Mouse (Mus musculus) heart, adult 2 months (tissue): ENCODE results near the gene Batf2. TPM values are rescaled to one million over a fixed set of nuclear protein-coding genes. Genes with fewer than 3 reads are reported as not detected.

ENCODE experiments used
- DNase-seq, 2 experiments: peaks; one replicate each; pipeline ENCODE4 v3.0.0; 2021
- H3K27ac ChIP-seq: fragments of 200-600 bp; 2 replicates; pipeline ENCODE4 v1.8.1; 2022
- H3K27me3 ChIP-seq: fragments of 200-500 bp; 2 replicates; pipeline ENCODE4 v1.6.1; 2012; ENCODE audit warnings: mild to moderate bottlenecking, low read length, inconsistent platforms, mixed read lengths; ENCODE audit not compliant: control insufficient read depth, insufficient read depth
- H3K36me3 ChIP-seq: fragments of 200-500 bp; 2 replicates; pipeline ENCODE4 v1.6.1; 2012; ENCODE audit warnings: low read length, inconsistent platforms; ENCODE audit not compliant: control insufficient read depth, insufficient read depth
- H3K4me1 ChIP-seq: fragments of 200-500 bp; 2 replicates; pipeline ENCODE4 v1.6.1; 2011; ENCODE audit warnings: low read length; ENCODE audit not compliant: control insufficient read depth, insufficient read depth
- H3K4me3 ChIP-seq: fragments of 200-600 bp; 2 replicates; pipeline ENCODE4 v1.8.1; 2022
- H3K79me2 ChIP-seq: fragments of 200-500 bp; replicated peaks from 2 replicates; pipeline ENCODE4 v1.6.1; 2012; ENCODE audit warnings: mild to moderate bottlenecking, inconsistent platforms, low read length, moderate library complexity, mixed read lengths; ENCODE audit not compliant: control insufficient read depth, insufficient read depth
- H3K9ac ChIP-seq: fragments of 200-500 bp; 2 replicates; pipeline ENCODE4 v1.6.1; 2012; ENCODE audit warnings: low read depth, mild to moderate bottlenecking, control low read depth, inconsistent platforms, low read length, mixed read lengths
- CTCF ChIP-seq: fragments of 200-600 bp; IDR thresholded peaks from 2 replicates; pipeline ENCODE4 v1.8.1; 2022; ENCODE audit warnings: antibody characterized with exemption, mild to moderate bottlenecking, moderate library complexity
- EP300 ChIP-seq: fragments of 200-500 bp; IDR thresholded peaks from 2 replicates; pipeline ENCODE4 v1.6.1; 2011; ENCODE audit warnings: low read depth, low read length, control low read depth; ENCODE audit not compliant: insufficient read depth
- POLR2A ChIP-seq: fragments of 200-500 bp; IDR thresholded peaks from 2 replicates; pipeline ENCODE4 v1.6.1; 2011; ENCODE audit warnings: mild to moderate bottlenecking, low read depth, low read length, control low read depth; ENCODE audit not compliant: insufficient read depth
- WGBS: fragments of 180-500 bp; shearing (Covaris S2); methylation state at CpG from one replicate; pipeline ENCODE4 v1.1.7; 2018; 5-methylcytosine and 5-hydroxymethylcytosine counted together
- intact Hi-C: fragments of 180-260 bp; cut with DNase I; formaldehyde crosslinking; loops from one replicate; pipeline ENCODE4 v1.15.1; 2025
- polyA plus RNA-seq: library from polyadenylated mRNA; depleted of rRNA; stranded (reverse); fragments of >200 nt; gene quantifications from 2 replicates; pipeline ENCODE4 v1.2.3, GENCODE M21; 2012
- total RNA-seq, 2 experiments: library from RNA; stranded (reverse); gene quantifications; 2 replicates each; pipeline ENCODE4 v1.2.3; 2021

Gene Batf2
- total and polyA plus RNA-seq, 3 experiments = 0.98 to 3.2 (median 1.6) TPM

- intact Hi-C loops = no loop called here
- Histone ChIP-seq H3K9ac (peak overlapping the region; percentile 33), H3K27ac (peak overlapping the region; percentile 52), H3K4me3 (peak overlapping the region; percentile 36), H3K79me2 (no peaks in the 10 kb centered on the region), H3K27me3 (no peaks in the 10 kb centered on the region), H3K36me3 (no peaks in the 10 kb centered on the region), H3K4me1 (peaks cover 1% of the 10 kb centered on the region; the same call in 1 of the 2 replicates)
- 40% methylated on average over 10 of the region's 10 CpGs for WGBS
- peak; percentile 61 to 71 for DNase-seq
- TF ChIP-seq EP300 (no peak), POLR2A (0 out of 2 replicates have a peak, but pooled peaks have one; percentile 51), CTCF (0 out of 2 replicates have a peak, but pooled peaks have one; percentile 1)
These were observed 23.2 kb downstream of the Batf2 start for GRCm38 (mm10) chr19:6163872-6164547.

GRCm38 (mm10) chr19:6166750-6167149 lies 26.0 kb downstream of the Batf2 start:
- Histone ChIP-seq H3K27me3 (no peaks in the 10 kb centered on the region), H3K4me3 (no peak overlapping the region), H3K27ac (no peak overlapping the region), H3K4me1 (peaks cover 1% of the 10 kb centered on the region; the same call in 1 of the 2 replicates), H3K36me3 (no peaks in the 10 kb centered on the region), H3K9ac (no peak overlapping the region), H3K79me2 (no peaks in the 10 kb centered on the region)
- TF ChIP-seq POLR2A (no peak), EP300 (no peak), CTCF (no peak)
- intact Hi-C loops = no loop called here
- 80% methylated on average over 4 of the region's 4 CpGs for WGBS
- DNase-seq = no peak

GRCm38 (mm10) chr19:6171215-6171614 lies 30.4 kb downstream of the Batf2 start:
- H3K36me3 ChIP-seq = no peaks in the 10 kb centered on the region
- H3K9ac ChIP-seq = no peak overlapping the region
- H3K27ac ChIP-seq = no peak overlapping the region
- TF ChIP-seq EP300 (no peak), CTCF (no peak), POLR2A (no peak)
- intact Hi-C loops = no loop called here
- H3K4me1 ChIP-seq = no peaks in the 10 kb centered on the region
- 70% methylated on average over 8 of the region's 8 CpGs for WGBS
- H3K79me2 ChIP-seq = no peaks in the 10 kb centered on the region
- no peak for DNase-seq
- no peaks in the 10 kb centered on the region; the same call in 1 of the 2 replicates for H3K27me3 ChIP-seq
- no peak overlapping the region for H3K4me3 ChIP-seq

- TF ChIP-seq POLR2A = no peak
- TF ChIP-seq EP300 = no peak
- TF ChIP-seq CTCF = no peak
- Histone ChIP-seq H3K36me3 (no peaks in the 10 kb centered on the region), H3K4me1 (no peaks in the 10 kb centered on the region), H3K27ac (no peak overlapping the region), H3K79me2 (no peaks in the 10 kb centered on the region), H3K4me3 (no peak overlapping the region), H3K27me3 (no peaks in the 10 kb centered on the region; the same call in 1 of the 2 replicates), H3K9ac (no peak overlapping the region)
- DNase-seq = no peak
- 25% methylated on average over 5 of the region's 5 CpGs for WGBS
- intact Hi-C loops = no loop called here
These were observed 34.0 kb downstream of the Batf2 start for GRCm38 (mm10) chr19:6174771-6175170.

- no peaks in the 10 kb centered on the region for H3K79me2 ChIP-seq
- 79% methylated on average over 6 of the region's 6 CpGs for WGBS
- TF ChIP-seq EP300 (no peak), CTCF (no peak), POLR2A (no peak)
- DNase-seq = no peak
- H3K4me3 ChIP-seq = no peak overlapping the region
- H3K4me1 ChIP-seq = no peaks in the 10 kb centered on the region
- no peak overlapping the region for H3K27ac ChIP-seq
- intact Hi-C loops = no loop called here
- H3K27me3 ChIP-seq = no peaks in the 10 kb centered on the region
- no peak overlapping the region for H3K9ac ChIP-seq
- H3K36me3 ChIP-seq = no peaks in the 10 kb centered on the region
These were observed 38.0 kb downstream of the Batf2 start for GRCm38 (mm10) chr19:6178775-6179174.

- H3K4me3 ChIP-seq = no peak overlapping the region
- 19% methylated on average over 5 of the region's 5 CpGs for WGBS
- no peak for DNase-seq
These were observed 40.8 kb downstream of the Batf2 start for GRCm38 (mm10) chr19:6181629-6182028.

More at GRCm38 (mm10) chr19:6181629-6182028, 40.8 kb downstream of the Batf2 start:
- H3K4me1 ChIP-seq = no peaks in the 10 kb centered on the region
- TF ChIP-seq EP300 (no peak), CTCF (no peak), POLR2A (no peak)
- no peaks in the 10 kb centered on the region for H3K27me3 ChIP-seq
- no peak overlapping the region for H3K27ac ChIP-seq
- H3K79me2 ChIP-seq = no peaks in the 10 kb centered on the region
- H3K36me3 ChIP-seq = no peaks in the 10 kb centered on the region
- intact Hi-C loops = no loop called here
- H3K9ac ChIP-seq = no peak overlapping the region
